Mouse (Mus musculus): ENCODE results near the gene D7Ertd443e. TPM values are rescaled to one million over a fixed set of nuclear protein-coding genes. Genes with fewer than 3 reads are reported as not detected.

The D7Ertd443e gene
- total and polyA plus RNA-seq, 3 experiments = not detected

- Histone ChIP-seq H3K9ac (ENCODE audit: control insufficient read depth, low read depth, low read length, poor library complexity, severe bottlenecking) (no peak overlapping the region), H3K79me2 (ENCODE audit: control insufficient read depth, insufficient read depth, low read length, poor library complexity) (no peaks in the 10 kb centered on the region), H3K9me3 (replicated peaks; ENCODE audit: insufficient read depth, low read length) (no peaks in the 10 kb centered on the region), H3K4me1 (ENCODE audit: control insufficient read depth in 1 of 2, insufficient read depth in 2 of 2, low read length in 2 of 2) (no peaks in the 10 kb centered on the region), H3K27ac (ENCODE audit: control insufficient read depth, low read depth, low read length) (no peak overlapping the region), H3K4me3 (ENCODE audit: control insufficient read depth in 1 of 2, insufficient read depth in 1 of 2, low read depth in 2 of 2, low read length in 2 of 2) (no peak overlapping the region), H3K36me3 (ENCODE audit: control insufficient read depth in 1 of 2, insufficient read depth in 2 of 2, low read length in 2 of 2) (no peaks in the 10 kb centered on the region), H3K27me3 (ENCODE audit: control insufficient read depth in 1 of 2, insufficient read depth in 2 of 2, low read length in 2 of 2) (no peaks in the 10 kb centered on the region)
- no peak for TF ChIP-seq BHLHE40 (IDR thresholded peaks at IDR 0.05; ENCODE audit: borderline replicate concordance, low read depth, low read length)
- no peak for TF ChIP-seq SIN3A (IDR thresholded peaks at IDR 0.05; ENCODE audit: low read length)
- no peak for TF ChIP-seq RCOR1 (IDR thresholded peaks at IDR 0.05; ENCODE audit: low read depth, low read length)
- DNase-seq (ENCODE audit: low read depth, low spot score) = no peak
These were observed 4.0 kb downstream of the D7Ertd443e start for GRCm38 (mm10) chr7:134381407-134381861.

DNA sequence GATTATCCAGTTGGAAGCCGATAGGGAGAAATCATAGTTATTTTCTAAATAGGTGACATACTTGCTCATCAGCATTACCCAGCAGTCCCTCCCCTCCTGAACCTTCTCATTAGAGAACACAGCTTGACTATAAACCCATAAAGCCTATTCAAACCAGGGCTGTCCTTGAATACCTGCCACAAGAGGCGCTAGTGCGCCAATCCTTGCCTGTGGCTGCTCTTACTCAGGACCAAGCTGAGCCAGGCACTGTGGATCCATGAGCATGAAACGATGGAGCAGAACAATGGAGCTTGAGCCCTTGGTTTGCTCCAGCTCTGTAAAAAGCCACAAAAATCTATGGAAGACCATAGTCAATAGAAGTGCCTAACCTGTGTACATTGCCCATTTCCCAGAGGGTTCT is 7.2 kb downstream of the D7Ertd443e start:
- TF ChIP-seq NRF1 (IDR thresholded peaks at IDR 0.05; ENCODE audit: insufficient read depth, low read depth, low read length, poor library complexity, severe bottlenecking) (no peak), TCF12 (IDR thresholded peaks at IDR 0.05; ENCODE audit: low read depth, low read length) (no peak), MAZ (IDR thresholded peaks at IDR 0.05; ENCODE audit: low read depth, low read length) (no peak), CTCF (IDR thresholded peaks at IDR 0.05 in 2 of 3, conservative IDR thresholded peaks at IDR 0.05 in 1 of 3; ENCODE audit: control insufficient read depth in 1 of 3, insufficient read depth in 1 of 3, low read depth in 2 of 3, low read length in 3 of 3, poor library complexity in 1 of 3, severe bottlenecking in 1 of 3) (peak in 1 of 3 experiments; percentile 2; a peak in 1 of 6 replicates), GABPA (IDR thresholded peaks at IDR 0.05; ENCODE audit: low read depth, low read length) (no peak)
- no peaks in the 10 kb centered on the region for H3K36me3 ChIP-seq (ENCODE audit: control insufficient read depth in 1 of 2, insufficient read depth in 2 of 2, low read length in 2 of 2)
- no peaks in the 10 kb centered on the region for H3K4me1 ChIP-seq (ENCODE audit: control insufficient read depth in 1 of 2, insufficient read depth in 2 of 2, low read length in 2 of 2)
- no peak overlapping the region for H3K9ac ChIP-seq (ENCODE audit: control insufficient read depth, low read depth, low read length, poor library complexity, severe bottlenecking)
- no peaks in the 10 kb centered on the region for H3K9me3 ChIP-seq (replicated peaks; ENCODE audit: insufficient read depth, low read length)
- peak; percentile 2 for DNase-seq (ENCODE audit: low read depth, low spot score)
- no peaks in the 10 kb centered on the region for H3K27me3 ChIP-seq (ENCODE audit: control insufficient read depth in 1 of 2, insufficient read depth in 2 of 2, low read length in 2 of 2)
- no peak overlapping the region for H3K27ac ChIP-seq (ENCODE audit: control insufficient read depth, low read depth, low read length)
- no peak overlapping the region for H3K4me3 ChIP-seq (ENCODE audit: control insufficient read depth in 1 of 2, insufficient read depth in 1 of 2, low read depth in 2 of 2, low read length in 2 of 2)
- H3K79me2 ChIP-seq (ENCODE audit: control insufficient read depth, insufficient read depth, low read length, poor library complexity) = no peaks in the 10 kb centered on the region

- no peaks in the 10 kb centered on the region for H3K36me3 ChIP-seq (ENCODE audit: control insufficient read depth in 1 of 2, insufficient read depth in 2 of 2, low read length in 2 of 2)
- H3K9me3 ChIP-seq (replicated peaks; ENCODE audit: insufficient read depth, low read length) = no peaks in the 10 kb centered on the region
- TF ChIP-seq NELFE (IDR thresholded peaks at IDR 0.05; ENCODE audit: low read depth, low read length) (no peak), ZNF384 (IDR thresholded peaks at IDR 0.05; ENCODE audit: low read depth, low read length) (no peak), RAD21 (IDR thresholded peaks at IDR 0.05; ENCODE audit: low read depth, low read length) (no peak), TBP (IDR thresholded peaks at IDR 0.05; ENCODE audit: low read depth, low read length) (no peak), ZMIZ1 (IDR thresholded peaks at IDR 0.05; ENCODE audit: low read depth, low read length) (no peak), TCF12 (IDR thresholded peaks at IDR 0.05; ENCODE audit: low read depth, low read length) (no peak), POLR2AphosphoS5 (IDR thresholded peaks at IDR 0.05; ENCODE audit: borderline replicate concordance, low read depth, low read length) (no peak), MEF2A (IDR thresholded peaks at IDR 0.05; ENCODE audit: extremely low read depth, insufficient replicate concordance, low read depth, low read length, poor library complexity, severe bottlenecking) (no peak), POLR2A (IDR thresholded peaks at IDR 0.05; ENCODE audit: control insufficient read depth in 1 of 2, insufficient read depth in 1 of 2, low read depth in 1 of 2, low read length in 2 of 2, poor library complexity in 1 of 2) (no peak), POLR2AphosphoS2 (IDR thresholded peaks at IDR 0.05; ENCODE audit: low read length) (no peak), UBTF (IDR thresholded peaks at IDR 0.05; ENCODE audit: borderline replicate concordance, insufficient read depth, low read depth, low read length) (no peak), ZKSCAN1 (IDR thresholded peaks at IDR 0.05; ENCODE audit: low read depth, low read length) (no peak), EP300 (IDR thresholded peaks at IDR 0.05; ENCODE audit: low read depth in 1 of 2, low read length in 2 of 2) (no peak), MXI1 (IDR thresholded peaks at IDR 0.05; ENCODE audit: low read depth, low read length) (no peak), KAT2A (conservative IDR thresholded peaks at IDR 0.05; ENCODE audit: low read depth, low read length) (no peak), MAFK (IDR thresholded peaks at IDR 0.05; ENCODE audit: borderline replicate concordance, low read depth, low read length) (no peak), NRF1 (IDR thresholded peaks at IDR 0.05; ENCODE audit: insufficient read depth, low read depth, low read length, poor library complexity, severe bottlenecking) (no peak)
- H3K79me2 ChIP-seq (ENCODE audit: control insufficient read depth, insufficient read depth, low read length, poor library complexity) = no peaks in the 10 kb centered on the region
- H3K27me3 ChIP-seq (ENCODE audit: control insufficient read depth in 1 of 2, insufficient read depth in 2 of 2, low read length in 2 of 2) = no peaks in the 10 kb centered on the region
- H3K4me1 ChIP-seq (ENCODE audit: control insufficient read depth in 1 of 2, insufficient read depth in 2 of 2, low read length in 2 of 2) = no peaks in the 10 kb centered on the region
- no peak overlapping the region for H3K27ac ChIP-seq (ENCODE audit: control insufficient read depth, low read depth, low read length)
- DNase-seq (ENCODE audit: low read depth, low spot score) = no peak
- no peak overlapping the region for H3K9ac ChIP-seq (ENCODE audit: control insufficient read depth, low read depth, low read length, poor library complexity, severe bottlenecking)
- H3K4me3 ChIP-seq (ENCODE audit: control insufficient read depth in 1 of 2, insufficient read depth in 1 of 2, low read depth in 2 of 2, low read length in 2 of 2) = no peak overlapping the region
These were observed 8.7 kb downstream of the D7Ertd443e start for GRCm38 (mm10) chr7:134376786-134377185.

All from MEL (cell line).